Mouse (Mus musculus) stomach, embryonic 15.5 days (tissue): ENCODE measurements around the gene Smtnl1. TPM values are rescaled to one million over a fixed set of nuclear protein-coding genes. Genes with fewer than 3 reads are reported as not detected.

Experiments used
- ATAC-seq: fragments of 200-750 bp; cut with Nextera tagmentation; 2 replicates; pipeline ENCODE4 v1.8.0; 2017; ENCODE audit warnings: low read depth, moderate number of reproducible peaks, moderate TSS enrichment; ENCODE audit not compliant: insufficient read depth, low FRiP score
- H3K27ac ChIP-seq: fragments of 300-500 bp; sonication (generic); 2 replicates; pipeline ENCODE4 v1.5.1; 2015; ENCODE audit warnings: mild to moderate bottlenecking, inconsistent platforms
- H3K27me3 ChIP-seq: fragments of 300-500 bp; sonication (generic); replicated peaks from 2 replicates; pipeline ENCODE4 v1.6.1; 2015; ENCODE audit warnings: inconsistent platforms
- H3K36me3 ChIP-seq: fragments of 300-500 bp; sonication (generic); 2 replicates; pipeline ENCODE4 v1.6.1; 2015; ENCODE audit warnings: inconsistent platforms
- H3K4me1 ChIP-seq: fragments of 300-500 bp; sonication (generic); 2 replicates; pipeline ENCODE4 v1.6.1; 2015; ENCODE audit warnings: inconsistent platforms
- H3K4me2 ChIP-seq: fragments of 300-500 bp; sonication (generic); 2 replicates; pipeline ENCODE4 v1.6.1; 2015; ENCODE audit warnings: mild to moderate bottlenecking, inconsistent platforms
- H3K4me3 ChIP-seq: fragments of 300-500 bp; sonication (generic); replicated peaks from 2 replicates; pipeline ENCODE4 v1.5.1; 2015; ENCODE audit warnings: inconsistent platforms
- H3K9ac ChIP-seq: fragments of 300-500 bp; sonication (generic); 2 replicates; pipeline ENCODE4 v1.6.1; 2015; ENCODE audit warnings: inconsistent platforms
- H3K9me3 ChIP-seq: fragments of 300-500 bp; sonication (generic); 2 replicates; pipeline ENCODE4 v1.6.1; 2016; ENCODE audit warnings: inconsistent platforms
- WGBS: fragments of 180-500 bp; shearing (Covaris S2); methylation state at CpG from one replicate; pipeline ENCODE4 v1.1.7; 2015; 5-methylcytosine and 5-hydroxymethylcytosine counted together
- polyA plus RNA-seq: library from polyadenylated mRNA; unstranded; fragments of >200 nt; fragmentation: Nextera tagmentation; extraction: Ambion mirVana; gene quantifications from 2 replicates; pipeline ENCODE4 v1.2.1, GENCODE M21; 2015

Gene Smtnl1
- polyA plus RNA-seq, 1 experiment from 2014 or later, result 0.08 TPM

DNA sequence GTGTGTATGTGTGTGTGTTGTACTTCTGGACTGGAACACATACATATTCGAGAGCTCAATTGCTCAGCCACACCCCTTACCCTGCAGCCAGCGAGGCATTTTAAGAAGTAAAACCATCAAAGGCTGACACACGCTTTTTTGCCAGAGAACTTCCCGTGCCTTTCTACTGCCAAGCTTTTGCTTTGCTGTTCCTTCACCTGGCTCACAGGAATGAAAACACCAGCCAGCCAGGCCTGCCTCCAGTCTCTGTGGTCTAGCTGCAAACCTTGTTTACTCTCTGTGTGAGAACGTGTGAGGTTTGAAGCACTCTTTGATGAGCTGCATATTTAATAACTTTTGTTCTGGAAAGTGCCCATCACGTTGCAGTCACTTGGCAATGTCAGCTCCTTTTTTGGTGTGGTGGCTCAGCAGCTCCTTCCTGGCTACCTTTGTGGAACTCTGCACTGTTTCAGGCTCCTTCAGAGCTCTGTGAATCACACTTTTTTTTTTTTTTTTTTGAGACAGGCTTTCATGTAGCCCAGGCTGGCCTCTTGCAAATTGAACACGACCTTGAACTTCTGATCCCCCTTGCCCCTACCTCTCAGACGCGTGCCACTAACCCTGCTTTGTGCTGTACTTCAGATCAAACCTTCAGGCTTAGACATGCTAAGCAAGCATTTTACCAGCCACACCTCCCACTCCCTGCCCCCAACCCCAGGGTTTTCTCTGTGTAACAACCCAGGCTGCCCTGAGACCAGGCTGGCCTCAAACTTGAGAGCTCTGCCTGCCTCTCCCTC is 15.6 kb upstream of the Smtnl1 start:
- no peaks in the 10 kb centered on the region for H3K27me3 ChIP-seq
- H3K9ac ChIP-seq, result no peak overlapping the region
- H3K4me1 ChIP-seq, result peaks cover 22% of the 10 kb centered on the region
- H3K9me3 ChIP-seq, result no peaks in the 10 kb centered on the region
- no peak for ATAC-seq
- H3K36me3 ChIP-seq, result no peaks in the 10 kb centered on the region
- peak overlapping the region; percentile 90; the same call in 1 of the 2 replicates for H3K4me2 ChIP-seq
- H3K27ac ChIP-seq, result no peak overlapping the region
- no peak overlapping the region for H3K4me3 ChIP-seq
- WGBS, result 32% methylated on average over 9 of the region's 9 CpGs

DNA sequence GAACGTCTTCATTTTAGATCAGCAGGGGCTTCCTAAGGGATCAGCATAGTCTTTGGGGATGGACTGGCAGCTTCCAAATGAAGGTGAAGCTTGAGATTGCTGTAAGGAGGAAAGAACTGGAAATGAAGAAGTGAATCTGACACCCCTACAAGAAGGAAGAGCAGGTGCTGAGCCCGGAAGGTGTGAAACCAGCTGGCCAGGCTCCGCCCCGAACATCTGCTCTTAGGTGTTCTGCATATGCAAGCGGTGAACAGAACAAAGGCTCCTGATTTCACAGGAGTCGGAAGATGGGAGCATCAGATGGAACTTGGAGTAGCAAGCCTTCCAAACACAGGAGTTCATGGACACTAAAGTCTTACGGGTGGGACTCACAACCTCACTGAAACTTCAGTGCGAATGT is 14.7 kb upstream of the Smtnl1 start:
- ATAC-seq, result no peak
- H3K27ac ChIP-seq, result no peak overlapping the region
- H3K4me3 ChIP-seq, result no peak overlapping the region
- peaks cover 22% of the 10 kb centered on the region for H3K4me1 ChIP-seq
- WGBS, result 51% methylated on average over 8 of the region's 8 CpGs
- no peaks in the 10 kb centered on the region for H3K9me3 ChIP-seq
- H3K36me3 ChIP-seq, result no peaks in the 10 kb centered on the region
- H3K27me3 ChIP-seq, result no peaks in the 10 kb centered on the region
- no peak overlapping the region for H3K4me2 ChIP-seq
- no peak overlapping the region for H3K9ac ChIP-seq

DNA sequence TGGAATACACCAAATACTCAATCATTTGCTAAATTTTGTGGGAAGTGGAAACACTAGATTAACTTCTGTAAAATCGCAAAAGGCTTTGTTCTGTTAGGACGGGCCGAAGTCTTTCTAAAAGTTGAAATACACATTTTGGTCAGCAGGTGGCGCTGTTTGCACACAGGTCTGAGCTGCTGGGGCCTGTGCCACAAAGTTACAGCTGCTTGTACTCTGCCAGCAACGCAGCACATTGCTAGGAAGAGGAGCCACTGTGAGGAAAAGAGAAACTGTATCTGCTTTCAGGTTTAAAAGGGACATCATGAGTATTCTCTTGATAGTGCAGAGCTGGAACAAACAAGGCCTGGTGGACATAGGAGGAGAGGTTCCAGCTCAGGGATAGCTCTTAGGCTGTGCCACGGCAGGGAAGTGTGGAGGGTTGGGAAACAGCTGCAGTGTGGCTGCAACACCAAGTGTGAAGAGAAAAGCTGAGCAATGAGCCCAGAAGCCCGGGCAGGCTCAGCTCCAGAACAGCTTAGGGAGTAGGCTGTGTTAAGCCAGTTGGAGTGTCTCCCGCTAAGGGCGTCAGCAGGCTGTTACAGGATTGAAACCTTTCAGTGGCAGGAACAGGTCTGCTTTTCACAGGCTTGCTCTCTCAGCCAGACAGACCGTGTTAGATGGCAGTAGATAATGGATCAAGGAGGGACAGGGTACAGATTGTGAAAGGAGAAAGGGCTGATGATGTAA is 9.4 kb upstream of the Smtnl1 start:
- Histone ChIP-seq H3K27me3 (no peaks in the 10 kb centered on the region), H3K27ac (peak overlapping the region; percentile 82), H3K9ac (no peak overlapping the region; the same call in 1 of the 2 replicates), H3K9me3 (no peaks in the 10 kb centered on the region), H3K4me3 (no peak overlapping the region), H3K4me2 (0 out of 2 replicates have a peak overlapping the region, but pooled peaks have one; percentile 19), H3K4me1 (peaks cover 9% of the 10 kb centered on the region; the same call in 1 of the 2 replicates), H3K36me3 (0 out of 2 replicates have a peak, but pooled peaks cover 3% of the 10 kb centered on the region)
- peak; percentile 70 for ATAC-seq
- WGBS, result 22% methylated on average over 10 of the region's 10 CpGs

DNA sequence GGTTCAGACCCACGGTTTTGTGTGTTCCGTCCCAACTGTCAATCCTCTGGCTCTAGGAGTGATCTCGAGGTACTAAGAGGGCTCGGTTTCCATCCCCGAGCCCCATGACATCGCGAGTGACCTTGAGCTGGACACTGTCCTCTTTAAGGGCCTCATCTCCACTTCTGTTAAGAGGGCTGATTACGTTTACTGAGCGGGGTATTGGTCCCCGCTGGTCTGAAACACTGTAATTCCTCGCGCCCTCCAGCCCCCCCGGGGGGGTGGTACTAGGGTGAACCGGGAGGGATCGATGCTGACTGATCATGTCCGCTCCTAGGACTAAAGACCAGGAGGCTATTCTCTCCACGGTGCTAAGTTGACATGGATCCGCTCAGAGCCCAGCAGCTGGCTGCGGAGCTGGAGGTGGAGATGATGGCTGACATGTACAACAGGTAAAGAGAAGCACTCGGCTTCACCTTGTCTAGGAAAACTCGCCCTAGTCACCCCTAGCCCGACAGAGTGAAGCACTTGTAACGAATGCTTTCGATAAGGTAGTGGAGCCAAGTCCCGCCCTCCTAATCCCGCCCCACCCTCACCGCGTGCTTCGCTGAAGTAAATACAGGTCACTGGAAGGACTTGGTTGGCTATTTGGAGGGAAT is 5.0 kb upstream of the Smtnl1 start:
- H3K36me3 ChIP-seq, result 0 out of 2 replicates have a peak, but pooled peaks cover 3% of the 10 kb centered on the region
- no peaks in the 10 kb centered on the region for H3K27me3 ChIP-seq
- under 1% methylated on average over 29 of the region's 29 CpGs for WGBS
- peak overlapping the region; percentile 46 for H3K9ac ChIP-seq
- H3K4me3 ChIP-seq, result peak overlapping the region; percentile 92
- peak; percentile 54 for ATAC-seq
- H3K4me2 ChIP-seq, result peak overlapping the region; percentile 92
- peak overlapping the region; percentile 13; the same call in 1 of the 2 replicates for H3K27ac ChIP-seq
- H3K4me1 ChIP-seq, result peaks cover 9% of the 10 kb centered on the region; the same call in 1 of the 2 replicates
- no peaks in the 10 kb centered on the region for H3K9me3 ChIP-seq

DNA sequence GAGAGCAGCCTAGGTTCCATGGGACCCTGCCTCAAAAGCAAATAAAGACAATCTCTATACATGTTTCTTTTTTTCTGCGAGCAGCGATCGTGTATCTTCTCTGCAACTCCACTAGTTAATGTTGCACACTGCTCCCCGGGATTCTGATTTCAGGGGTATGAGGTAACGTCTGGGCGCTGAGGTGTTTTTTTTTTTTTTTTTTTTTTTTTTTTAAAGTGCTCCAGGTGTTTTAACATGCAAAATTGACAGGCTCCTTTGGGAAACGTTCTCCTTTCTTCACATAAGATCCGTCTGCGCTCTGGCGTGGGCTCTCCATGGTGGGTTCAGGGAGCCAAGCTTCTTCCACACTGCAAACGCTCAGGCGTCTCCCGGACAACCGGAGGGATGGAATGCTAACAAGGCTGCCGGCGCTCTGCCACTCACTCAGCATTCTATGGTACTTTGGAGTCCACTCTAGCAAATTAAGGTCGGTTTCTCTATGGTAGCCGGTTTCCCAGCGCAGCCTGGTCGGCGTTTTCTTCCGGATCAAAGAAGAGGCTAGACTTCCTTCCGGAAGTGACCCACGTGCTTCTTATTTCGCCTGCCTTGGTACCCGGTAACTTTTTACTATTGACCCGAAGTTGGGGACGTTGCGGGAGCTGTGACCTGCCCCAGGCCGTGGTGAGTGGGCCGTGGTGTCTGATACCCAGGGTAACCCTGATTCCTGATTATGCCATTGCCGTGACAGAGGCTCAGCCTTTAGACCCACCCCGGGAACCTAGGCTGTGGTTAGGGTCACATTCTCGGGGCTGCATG is 4.2 kb upstream of the Smtnl1 start, which contains the start of gene Timm10:
Timm10 (plus strand) TSS at position 510 of the 795 bp plus-strand sequence.
- no peaks in the 10 kb centered on the region for H3K9me3 ChIP-seq
- H3K4me1 ChIP-seq, result 0 out of 2 replicates have a peak, but pooled peaks cover 3% of the 10 kb centered on the region
- H3K27ac ChIP-seq, result peak within 1 kb of the TSS; percentile 13; the same call in 1 of the 2 replicates
- no peaks in the 10 kb centered on the region for H3K27me3 ChIP-seq
- peak within 1 kb of the TSS; percentile 92 for H3K4me2 ChIP-seq
- H3K4me3 ChIP-seq, result peak within 1 kb of the TSS; percentile 92
- H3K9ac ChIP-seq, result peak within 1 kb of the TSS; percentile 46
- H3K36me3 ChIP-seq, result 0 out of 2 replicates have a peak, but pooled peaks cover 3% of the 10 kb centered on the region
- 0% methylated on average over 34 of the region's 34 CpGs for WGBS
- peak; percentile 86 for ATAC-seq

DNA sequence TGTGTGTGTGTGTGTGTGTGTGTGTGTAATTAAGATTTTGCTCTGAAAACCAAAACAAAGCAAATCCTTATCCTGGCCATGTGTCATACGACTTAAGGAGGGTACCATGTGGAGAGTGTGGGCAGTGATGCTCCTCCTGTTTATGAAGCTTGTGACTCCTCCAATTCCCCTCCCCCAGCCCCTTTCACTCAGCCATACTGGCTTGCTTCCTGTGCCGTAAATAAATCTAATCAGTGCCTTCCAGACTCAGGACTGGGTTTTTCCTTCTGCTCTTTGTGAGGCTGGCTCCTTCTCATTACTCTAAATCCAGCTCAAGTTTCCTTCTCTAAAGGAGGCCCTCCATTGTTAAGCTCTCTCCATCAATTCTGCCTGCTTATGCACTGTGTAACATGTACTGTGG is 785 bp upstream of the Smtnl1 start:
- Histone ChIP-seq H3K4me2 (no peak overlapping the region), H3K27me3 (0 out of 2 replicates have a peak, but pooled peaks cover 4% of the 10 kb centered on the region), H3K4me3 (no peak overlapping the region), H3K9ac (no peak overlapping the region), H3K36me3 (no peaks in the 10 kb centered on the region), H3K27ac (no peak overlapping the region), H3K9me3 (no peaks in the 10 kb centered on the region), H3K4me1 (0 out of 2 replicates have a peak, but pooled peaks cover 3% of the 10 kb centered on the region)
- ATAC-seq, result no peak
- WGBS, result 26% methylated on average over 2 of the region's 2 CpGs

DNA sequence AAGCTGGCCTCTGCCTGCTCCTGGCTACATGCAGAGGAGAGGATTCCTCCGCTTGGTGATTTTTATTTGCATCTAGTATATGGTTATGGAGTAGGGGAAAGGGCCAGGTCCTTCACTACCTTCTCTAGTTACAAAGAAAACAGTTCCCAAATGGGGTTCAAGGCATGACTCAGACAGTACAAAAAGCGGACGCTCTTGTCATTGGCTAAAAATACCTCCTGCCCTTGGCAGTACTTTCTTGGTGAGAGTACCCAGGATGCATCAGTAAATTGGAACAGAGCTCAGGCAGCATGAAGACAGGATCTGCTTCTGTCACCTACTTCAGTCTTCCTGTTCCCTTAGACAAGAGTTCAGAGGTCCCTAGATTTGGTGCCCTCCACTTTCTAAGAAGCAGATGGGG is 2.6 kb downstream of the Smtnl1 start:
- no peak overlapping the region for H3K4me2 ChIP-seq
- ATAC-seq, result no peak
- WGBS, result 57% methylated on average over 3 of the region's 3 CpGs
- H3K4me3 ChIP-seq, result no peak overlapping the region
- H3K36me3 ChIP-seq, result no peaks in the 10 kb centered on the region
- 0 out of 2 replicates have a peak, but pooled peaks cover 4% of the 10 kb centered on the region for H3K27me3 ChIP-seq
- H3K9me3 ChIP-seq, result no peaks in the 10 kb centered on the region
- no peak overlapping the region for H3K27ac ChIP-seq
- H3K4me1 ChIP-seq, result no peaks in the 10 kb centered on the region
- no peak overlapping the region for H3K9ac ChIP-seq

DNA sequence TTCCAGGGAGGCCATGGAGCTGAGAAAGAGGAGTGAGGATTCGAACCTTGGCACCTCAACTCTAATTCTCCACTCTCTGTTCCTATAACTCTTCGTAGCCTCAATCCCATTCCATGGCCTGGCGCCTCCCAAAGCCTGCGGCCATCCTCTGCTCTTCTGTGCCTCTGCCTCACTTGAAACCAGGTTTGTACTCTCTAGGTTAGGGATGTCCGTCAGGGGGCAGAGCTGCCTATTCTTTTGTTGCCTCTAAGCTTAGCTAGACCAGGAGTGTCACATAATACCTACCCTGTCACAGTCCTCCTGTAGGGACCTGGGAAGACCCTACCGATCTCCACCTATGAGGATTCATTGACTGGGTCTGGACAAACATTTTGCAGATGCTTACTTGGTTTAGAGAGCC is 9.8 kb downstream of the Smtnl1 start:
- Histone ChIP-seq H3K9ac (no peak overlapping the region), H3K27me3 (no peaks in the 10 kb centered on the region), H3K4me3 (no peak overlapping the region), H3K27ac (no peak overlapping the region), H3K36me3 (no peaks in the 10 kb centered on the region), H3K9me3 (no peaks in the 10 kb centered on the region), H3K4me1 (peaks cover 8% of the 10 kb centered on the region), H3K4me2 (no peak overlapping the region)
- ATAC-seq, result no peak
- WGBS, result 84% methylated on average over 6 of the region's 6 CpGs

DNA sequence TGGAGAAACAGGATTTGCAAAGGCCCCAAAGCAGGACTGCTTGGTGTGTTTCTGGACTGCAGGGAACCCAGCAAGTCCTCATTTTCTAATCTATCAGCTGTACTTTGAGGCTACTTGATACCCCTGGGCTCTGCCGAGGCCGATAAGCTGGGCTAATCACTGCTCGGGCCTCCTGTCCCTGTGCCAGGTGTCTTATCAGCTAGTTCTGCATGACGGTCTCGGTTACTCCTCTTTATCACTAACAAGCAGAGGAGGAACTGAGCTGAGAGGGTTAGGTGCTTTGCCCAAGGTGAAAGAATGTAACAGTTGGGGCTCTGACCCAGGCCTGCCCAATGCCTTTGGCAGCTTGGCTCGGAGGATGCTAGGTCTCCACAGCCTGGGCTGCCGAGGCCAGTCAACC is 10.6 kb downstream of the Smtnl1 start:
- no peak overlapping the region for H3K27ac ChIP-seq
- peak; percentile 92 for ATAC-seq
- 46% methylated on average over 7 of the region's 7 CpGs for WGBS

DNA sequence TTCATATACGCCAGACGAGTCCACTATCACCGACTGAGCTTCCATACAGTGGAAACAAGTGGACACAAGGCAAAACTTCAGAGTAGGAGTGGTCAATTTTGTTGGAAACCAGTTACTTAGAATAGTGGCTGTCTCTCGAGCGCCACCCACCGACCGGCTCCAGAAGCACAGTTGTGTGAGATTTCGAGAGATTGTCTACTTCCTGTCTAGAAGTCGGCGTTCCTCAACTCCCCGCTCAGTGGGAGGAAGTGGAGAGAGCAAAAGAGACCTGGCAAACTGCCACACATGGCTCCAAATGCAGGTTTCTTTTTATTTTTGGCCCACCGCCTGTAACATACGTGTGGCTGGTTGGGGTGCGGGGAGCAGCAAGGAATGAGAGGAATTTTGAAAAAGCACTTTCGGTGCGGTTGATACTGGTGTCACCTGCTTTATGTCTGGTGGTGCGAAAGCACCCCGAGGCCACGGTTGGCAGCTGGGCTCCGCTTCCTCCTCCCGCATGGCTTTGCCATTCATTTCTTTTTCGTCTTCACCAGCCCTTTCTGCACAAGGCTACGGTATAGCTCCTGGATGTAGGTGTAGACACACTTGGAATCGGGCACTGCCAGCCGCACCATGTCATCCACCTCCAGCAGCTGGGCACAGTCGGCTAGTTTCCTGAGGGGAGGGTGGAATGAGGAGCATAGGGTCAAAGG is 11.4 kb downstream of the Smtnl1 start:
- Histone ChIP-seq H3K36me3 (no peaks in the 10 kb centered on the region), H3K4me3 (peak overlapping the region; percentile 31), H3K27me3 (no peaks in the 10 kb centered on the region), H3K4me2 (peak overlapping the region; percentile 52), H3K27ac (0 out of 2 replicates have a peak overlapping the region, but pooled peaks have one; percentile 41), H3K9me3 (no peaks in the 10 kb centered on the region), H3K9ac (no peak overlapping the region), H3K4me1 (peaks cover 8% of the 10 kb centered on the region)
- ATAC-seq, result peak; percentile 30
- WGBS, result 26% methylated on average over 26 of the region's 26 CpGs

More for the DNA sequence above, 10.6 kb downstream of the Smtnl1 start:
- Histone ChIP-seq H3K36me3 (no peaks in the 10 kb centered on the region), H3K4me2 (no peak overlapping the region), H3K9ac (no peak overlapping the region), H3K4me1 (peaks cover 8% of the 10 kb centered on the region), H3K27me3 (no peaks in the 10 kb centered on the region), H3K4me3 (no peak overlapping the region), H3K9me3 (no peaks in the 10 kb centered on the region)
